Mouse (Mus musculus): ENCODE results near the gene Clic4.

DNA sequence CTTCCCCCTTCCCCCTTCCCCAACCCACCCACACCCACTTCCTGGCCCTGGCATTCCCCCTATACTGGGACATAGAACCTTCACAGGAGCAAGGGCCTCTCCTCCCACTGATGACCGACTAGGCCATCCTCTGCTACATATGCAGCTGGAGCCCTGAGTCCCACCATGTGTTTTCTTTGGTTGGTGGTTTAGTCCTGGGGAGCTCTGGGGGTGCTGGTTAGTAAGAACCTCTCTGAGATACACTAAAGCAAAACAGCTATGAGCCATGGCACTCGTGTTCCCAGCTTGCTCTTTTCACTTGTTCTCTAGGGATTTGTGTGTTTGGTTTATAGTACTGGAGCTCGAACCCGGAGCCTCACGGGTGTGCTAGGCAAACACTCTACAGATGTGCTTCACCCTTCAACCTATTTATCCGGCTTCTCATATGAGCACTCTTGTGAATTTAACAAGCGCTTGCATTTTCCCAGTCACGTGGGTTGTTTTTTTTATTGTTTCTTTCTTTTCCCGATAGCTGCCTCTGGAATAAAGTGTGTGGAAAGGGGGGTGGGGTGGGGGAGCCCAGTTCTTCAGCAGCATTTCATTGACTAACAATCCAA is 14.6 kb downstream of the Clic4 start:
- no peak for TF ChIP-seq CTCF (IDR thresholded peaks at IDR 0.05; ENCODE audit: control insufficient read depth, insufficient read depth, low read length)
- TF ChIP-seq POLR2A (IDR thresholded peaks at IDR 0.05; ENCODE audit: borderline replicate concordance, control insufficient read depth, low read depth, low read length), result no peak
